In the genomic region with DNA sequence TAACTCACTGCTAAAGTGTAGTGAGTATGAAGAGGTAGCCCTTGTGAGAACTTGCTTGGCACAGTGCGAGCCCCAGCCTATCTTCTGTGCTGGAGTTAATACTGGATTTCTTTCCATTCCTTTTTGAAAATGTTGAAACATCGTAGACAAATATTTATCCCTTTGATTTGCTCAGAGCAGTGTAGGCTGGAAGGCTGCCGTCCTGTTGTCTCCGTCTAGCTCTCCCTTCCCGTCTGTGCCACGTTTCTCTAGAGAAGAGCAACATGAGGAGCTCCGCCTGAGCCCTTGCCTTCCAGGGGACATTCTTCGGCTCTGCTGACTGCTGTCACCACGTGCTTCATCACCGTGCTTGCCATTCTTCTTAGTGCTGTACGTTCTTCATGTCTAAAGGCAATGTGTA, we compare ENCODE assay signal across 23 mouse cellular contexts.
A peak's percentile ranks its signal among the peaks of the same experiment; 100 is the strongest.
DNase-seq lines count a peak whose midpoint lies in the region; ATAC-seq lines count a peak whose summit lies in the region.
"Had no signal": no experiment of that assay in that cellular context is flagged by ENCODE, and none has a peak within 500 bp of the region (broad histone marks: within the 10 kb centered on the region; RNA-seq: fewer than 3 reads in every experiment).

No protein-coding gene starts in this region.

- no peak overlapping the region for H3K9ac ChIP-seq in heart, embryonic 13.5 days
- H3K9ac ChIP-seq in liver, embryonic 16.5 days (ENCODE audit: low read depth, low read length) = no peak overlapping the region
- no peak overlapping the region for H3K9ac ChIP-seq in liver, embryonic 11.5 days (ENCODE audit: low read depth, low read length)
- no peak overlapping the region for H3K9ac ChIP-seq in midbrain, embryonic 11.5 days (ENCODE audit: low read length)
- no peak overlapping the region for H3K9ac ChIP-seq in midbrain, embryonic 14.5 days (replicated peaks; ENCODE audit: low read length)
- H3K9ac ChIP-seq: forebrain, embryonic 15.5 days; hindbrain, embryonic 13.5 days; limb, embryonic 13.5 days; neural tube, embryonic 13.5 days had no signal

- peak overlapping the region; percentile 44 for H3K4me2 ChIP-seq in heart, embryonic 13.5 days
- H3K4me2 ChIP-seq in liver, embryonic 16.5 days (ENCODE audit: low read depth, low read length) = no peak overlapping the region
- H3K4me2 ChIP-seq in liver, embryonic 11.5 days = no peak overlapping the region
- H3K4me2 ChIP-seq in midbrain, embryonic 11.5 days = no peak overlapping the region
- H3K4me2 ChIP-seq in midbrain, embryonic 14.5 days (ENCODE audit: low read length) = no peak overlapping the region
- H3K4me2 ChIP-seq: forebrain, embryonic 15.5 days; hindbrain, embryonic 13.5 days; limb, embryonic 13.5 days; neural tube, embryonic 13.5 days had no signal

- H3K27ac ChIP-seq in heart, embryonic 13.5 days (replicated peaks) = no peak overlapping the region
- peak overlapping the region; percentile 39; the same call in 1 of the 2 replicates for H3K27ac ChIP-seq in liver, embryonic 16.5 days (ENCODE audit: low read length)
- no peak overlapping the region for H3K27ac ChIP-seq in liver, embryonic 11.5 days (ENCODE audit: low read depth, low read length)
- no peak overlapping the region for H3K27ac ChIP-seq in midbrain, embryonic 11.5 days (ENCODE audit: low read depth, low read length)
- H3K27ac ChIP-seq in midbrain, embryonic 14.5 days (replicated peaks; ENCODE audit: low read depth, low read length) = no peak overlapping the region
- H3K27ac ChIP-seq: embryonic facial prominence, embryonic 10.5 days; forebrain, embryonic 15.5 days; hindbrain, embryonic 13.5 days; limb, embryonic 13.5 days; neural tube, embryonic 13.5 days had no signal

- no peaks in the 10 kb centered on the region for H3K36me3 ChIP-seq in heart, embryonic 13.5 days
- no peaks in the 10 kb centered on the region for H3K36me3 ChIP-seq in liver, embryonic 16.5 days (ENCODE audit: control insufficient read depth, insufficient read depth)
- H3K36me3 ChIP-seq in liver, embryonic 11.5 days (ENCODE audit: control insufficient read depth, insufficient read depth, low read length) = no peaks in the 10 kb centered on the region
- no peaks in the 10 kb centered on the region for H3K36me3 ChIP-seq in midbrain, embryonic 11.5 days (ENCODE audit: control insufficient read depth, insufficient read depth, low read length)
- H3K36me3 ChIP-seq in midbrain, embryonic 14.5 days (ENCODE audit: control insufficient read depth, insufficient read depth, low read length) = no peaks in the 10 kb centered on the region
- H3K36me3 ChIP-seq: embryonic facial prominence, embryonic 10.5 days; forebrain, embryonic 15.5 days; hindbrain, embryonic 13.5 days; limb, embryonic 13.5 days; neural tube, embryonic 13.5 days had no signal

- 38% methylated on average over 11 of the region's 11 CpGs for WGBS in heart, embryonic 13.5 days
- WGBS in liver, embryonic 16.5 days (ENCODE audit: insufficient replicate concordance) = 61% methylated on average over 11 of the region's 11 CpGs
- WGBS in liver, embryonic 11.5 days = 73% methylated on average over 11 of the region's 11 CpGs
- 83% methylated on average over 11 of the region's 11 CpGs for WGBS in midbrain, embryonic 11.5 days
- 84% methylated on average over 11 of the region's 11 CpGs for WGBS in midbrain, embryonic 14.5 days

- no peak for DNase-seq in heart, postnatal 36 days
- no peak for DNase-seq in liver, embryonic 11.5 days (ENCODE audit: low spot score)
- peak; percentile 35 for DNase-seq in midbrain, embryonic 11.5 days (ENCODE audit: low spot score, missing footprints)
- no peak for DNase-seq in midbrain, embryonic 14.5 days
- no peak for DNase-seq in left cerebral cortex, adult 8-10 months (ENCODE audit: low spot score in 2 of 2)
- DNase-seq: adrenal gland, postnatal 36 days; B cell, adult 2 months; cerebellum, adult 9-10 months; kidney, adult 11 months; kidney, postnatal 4 days; thymus, postnatal 14 days had no signal

- peaks cover 9% of the 10 kb centered on the region for H3K4me1 ChIP-seq in heart, embryonic 13.5 days
- no peaks in the 10 kb centered on the region for H3K4me1 ChIP-seq in liver, embryonic 16.5 days (ENCODE audit: control insufficient read depth, low read depth, low read length)
- no peaks in the 10 kb centered on the region; the same call in 1 of the 2 replicates for H3K4me1 ChIP-seq in liver, embryonic 11.5 days (replicated peaks; ENCODE audit: control insufficient read depth, insufficient read depth, low read length)
- H3K4me1 ChIP-seq in midbrain, embryonic 11.5 days (ENCODE audit: control insufficient read depth, insufficient read depth, low read length) = no peaks in the 10 kb centered on the region
- no peaks in the 10 kb centered on the region for H3K4me1 ChIP-seq in midbrain, embryonic 14.5 days (ENCODE audit: control insufficient read depth, insufficient read depth, low read length)
- H3K4me1 ChIP-seq: embryonic facial prominence, embryonic 10.5 days; forebrain, embryonic 15.5 days; hindbrain, embryonic 13.5 days; limb, embryonic 13.5 days; neural tube, embryonic 13.5 days had no signal

- ATAC-seq in heart, embryonic 13.5 days (ENCODE audit: extremely low read depth, insufficient number of reproducible peaks, low FRiP score, low TSS enrichment) = no peak
- ATAC-seq in liver, embryonic 16.5 days (ENCODE audit: low read depth) = peak; percentile 56
- no peak for ATAC-seq in liver, embryonic 11.5 days (replicated peaks; ENCODE audit: low FRiP score)
- no peak for ATAC-seq in midbrain, embryonic 11.5 days (ENCODE audit: low FRiP score)
- ATAC-seq in midbrain, embryonic 14.5 days (ENCODE audit: low FRiP score, low TSS enrichment) = no peak
- ATAC-seq: forebrain, embryonic 15.5 days; midbrain, embryonic 16.5 days; Patski had no signal

- intact Hi-C loops in heart, postnatal 36 days (cut with DNase I) = no loop called here

- no peak overlapping the region for H3K4me3 ChIP-seq in heart, embryonic 13.5 days
- H3K4me3 ChIP-seq in liver, embryonic 16.5 days (ENCODE audit: low read depth, low read length) = no peak overlapping the region
- no peak overlapping the region for H3K4me3 ChIP-seq in liver, embryonic 11.5 days (ENCODE audit: low read depth, low read length)
- no peak overlapping the region for H3K4me3 ChIP-seq in midbrain, embryonic 11.5 days (ENCODE audit: low read depth, low read length)
- no peak overlapping the region for H3K4me3 ChIP-seq in midbrain, embryonic 14.5 days (replicated peaks; ENCODE audit: low read depth, low read length)
- H3K4me3 ChIP-seq: embryonic facial prominence, embryonic 10.5 days; forebrain, embryonic 15.5 days; hindbrain, embryonic 13.5 days; limb, embryonic 13.5 days; myocyte; neural tube, embryonic 13.5 days had no signal

- H3K27me3 ChIP-seq in heart, embryonic 13.5 days (replicated peaks) = no peaks in the 10 kb centered on the region
- no peaks in the 10 kb centered on the region for H3K27me3 ChIP-seq in liver, embryonic 16.5 days (ENCODE audit: control insufficient read depth, insufficient read depth, low read depth, low read length)
- H3K27me3 ChIP-seq in liver, embryonic 11.5 days (replicated peaks; ENCODE audit: control insufficient read depth, insufficient read depth, low read length) = no peaks in the 10 kb centered on the region
- no peaks in the 10 kb centered on the region for H3K27me3 ChIP-seq in midbrain, embryonic 11.5 days (ENCODE audit: control insufficient read depth, insufficient read depth, low read length)
- no peaks in the 10 kb centered on the region for H3K27me3 ChIP-seq in midbrain, embryonic 14.5 days (ENCODE audit: control insufficient read depth, insufficient read depth, low read length)
- H3K27me3 ChIP-seq: CH12.LX; forebrain, embryonic 15.5 days; hindbrain, embryonic 13.5 days; limb, embryonic 13.5 days; neural tube, embryonic 13.5 days; Patski had no signal

- no peaks in the 10 kb centered on the region for H3K9me3 ChIP-seq in heart, embryonic 13.5 days
- no peaks in the 10 kb centered on the region for H3K9me3 ChIP-seq in liver, embryonic 16.5 days (replicated peaks; ENCODE audit: control insufficient read depth, low read length)
- no peaks in the 10 kb centered on the region for H3K9me3 ChIP-seq in liver, embryonic 11.5 days (ENCODE audit: control insufficient read depth, low read length)
- no peaks in the 10 kb centered on the region for H3K9me3 ChIP-seq in midbrain, embryonic 11.5 days (ENCODE audit: control insufficient read depth, low read length)
- H3K9me3 ChIP-seq in midbrain, embryonic 14.5 days (ENCODE audit: control insufficient read depth, low read length) = no peaks in the 10 kb centered on the region
- H3K9me3 ChIP-seq: embryonic facial prominence, embryonic 10.5 days; forebrain, embryonic 15.5 days; G1E; hindbrain, embryonic 13.5 days; limb, embryonic 13.5 days; neural tube, embryonic 13.5 days had no signal
